Mouse (Mus musculus) erythroblast, embryonic 14.5 days (primary cell): ENCODE data around the gene Gm17019. TPM values are rescaled to one million over a fixed set of nuclear protein-coding genes. Genes with fewer than 3 reads are reported as not detected.
"Not testable (repeated sequence)": the region's sequence is repeated elsewhere in the genome, so short reads cannot be mapped to it uniquely, and the experiment has no call there.

Experiments
- H3K27me3 ChIP-seq: 2 replicates; pipeline ENCODE4 v1.6.1; 2012; ENCODE audit warnings: inconsistent platforms; ENCODE audit not compliant: control insufficient read depth
- H3K36me3 ChIP-seq: 2 replicates; pipeline ENCODE4 v1.6.1; 2012; ENCODE audit warnings: mild to moderate bottlenecking, inconsistent platforms; ENCODE audit not compliant: control insufficient read depth
- H3K4me1 ChIP-seq: 2 replicates; pipeline ENCODE4 v1.6.1; 2012; ENCODE audit warnings: inconsistent platforms; ENCODE audit not compliant: control insufficient read depth
- H3K4me3 ChIP-seq: replicated peaks from 2 replicates; pipeline ENCODE3; 2012; ENCODE audit warnings: moderate library complexity, mild to moderate bottlenecking, inconsistent platforms
- H3K9me3 ChIP-seq: 2 replicates; pipeline ENCODE4 v1.6.1; 2012; ENCODE audit warnings: low read length, inconsistent platforms, mixed read lengths; ENCODE audit not compliant: control insufficient read depth
- polyA plus RNA-seq: library from polyadenylated mRNA; stranded (reverse); fragments of >175 nt; gene quantifications from 2 replicates; pipeline ENCODE4 v1.2.3, GENCODE M21; 2012

Gene Gm17019
- not detected in 2 replicates for polyA plus RNA-seq

- H3K9me3 ChIP-seq, H3K4me1 ChIP-seq, H3K27me3 ChIP-seq, H3K4me3 ChIP-seq, H3K36me3 ChIP-seq: not testable (repeated sequence)
Measured at GRCm38 (mm10) chr5:15032898-15033297, at the start of gene Gm17019. Gene Gm17019, minus strand, starts transcription at chr5:15032998.

- not testable (repeated sequence) for H3K4me3 ChIP-seq, H3K36me3 ChIP-seq, H3K4me1 ChIP-seq, H3K27me3 ChIP-seq
- peaks cover 12% of the 10 kb centered on the region for H3K9me3 ChIP-seq
Measured at GRCm38 (mm10) chr5:15062385-15062715, 29.6 kb upstream of the Gm17019 start.

GRCm38 (mm10) chr5:15061638-15062384 is 29.0 kb upstream of the Gm17019 start:
- H3K27me3 ChIP-seq, H3K4me3 ChIP-seq, H3K36me3 ChIP-seq, H3K4me1 ChIP-seq: not testable (repeated sequence)
- H3K9me3 ChIP-seq, result peaks cover 15% of the 10 kb centered on the region

GRCm38 (mm10) chr5:15054151-15055025 is 21.6 kb upstream of the Gm17019 start:
- not testable (repeated sequence) for H3K4me3 ChIP-seq, H3K4me1 ChIP-seq, H3K27me3 ChIP-seq, H3K36me3 ChIP-seq
- peaks cover 13% of the 10 kb centered on the region for H3K9me3 ChIP-seq

GRCm38 (mm10) chr5:15053606-15053962 is 20.8 kb upstream of the Gm17019 start:
- not testable (repeated sequence) for H3K4me3 ChIP-seq, H3K27me3 ChIP-seq, H3K36me3 ChIP-seq, H3K4me1 ChIP-seq
- peaks cover 13% of the 10 kb centered on the region for H3K9me3 ChIP-seq

GRCm38 (mm10) chr5:15052945-15053605 is 20.3 kb upstream of the Gm17019 start:
- peaks cover 13% of the 10 kb centered on the region for H3K9me3 ChIP-seq
- H3K27me3 ChIP-seq, H3K4me3 ChIP-seq, H3K4me1 ChIP-seq, H3K36me3 ChIP-seq: not testable (repeated sequence)

- H3K27me3 ChIP-seq, H3K9me3 ChIP-seq, H3K4me3 ChIP-seq, H3K4me1 ChIP-seq, H3K36me3 ChIP-seq: not testable (repeated sequence)
Measured at GRCm38 (mm10) chr5:15050807-15051206, 18.0 kb upstream of the Gm17019 start.

GRCm38 (mm10) chr5:15044830-15045767 is 12.3 kb upstream of the Gm17019 start:
- H3K36me3 ChIP-seq, H3K9me3 ChIP-seq, H3K4me1 ChIP-seq: not testable (repeated sequence)

GRCm38 (mm10) chr5:15040784-15041183 is 8.0 kb upstream of the Gm17019 start:
- not testable (repeated sequence) for H3K27me3 ChIP-seq, H3K9me3 ChIP-seq, H3K4me3 ChIP-seq

More at GRCm38 (mm10) chr5:15044830-15045767, 12.3 kb upstream of the Gm17019 start:
- not testable (repeated sequence) for H3K27me3 ChIP-seq, H3K4me3 ChIP-seq

GRCm38 (mm10) chr5:15039984-15040383 is 7.2 kb upstream of the Gm17019 start:
- not testable (repeated sequence) for H3K4me3 ChIP-seq, H3K36me3 ChIP-seq, H3K4me1 ChIP-seq, H3K9me3 ChIP-seq, H3K27me3 ChIP-seq

More at GRCm38 (mm10) chr5:15040784-15041183, 8.0 kb upstream of the Gm17019 start:
- H3K4me1 ChIP-seq, H3K36me3 ChIP-seq: not testable (repeated sequence)

GRCm38 (mm10) chr5:15024316-15024715 is 8.5 kb downstream of the Gm17019 start:
- H3K9me3 ChIP-seq, H3K4me3 ChIP-seq, H3K36me3 ChIP-seq, H3K27me3 ChIP-seq, H3K4me1 ChIP-seq: not testable (repeated sequence)

GRCm38 (mm10) chr5:15020067-15020466 is 12.7 kb downstream of the Gm17019 start:
- not testable (repeated sequence) for H3K27me3 ChIP-seq, H3K9me3 ChIP-seq, H3K36me3 ChIP-seq, H3K4me3 ChIP-seq, H3K4me1 ChIP-seq

- not testable (repeated sequence) for H3K4me1 ChIP-seq, H3K9me3 ChIP-seq, H3K4me3 ChIP-seq, H3K27me3 ChIP-seq, H3K36me3 ChIP-seq
Measured at GRCm38 (mm10) chr5:15010639-15011582, 21.9 kb downstream of the Gm17019 start.
